Comparison of ENCODE assay signal across 8 mouse cellular contexts in the genomic region with DNA sequence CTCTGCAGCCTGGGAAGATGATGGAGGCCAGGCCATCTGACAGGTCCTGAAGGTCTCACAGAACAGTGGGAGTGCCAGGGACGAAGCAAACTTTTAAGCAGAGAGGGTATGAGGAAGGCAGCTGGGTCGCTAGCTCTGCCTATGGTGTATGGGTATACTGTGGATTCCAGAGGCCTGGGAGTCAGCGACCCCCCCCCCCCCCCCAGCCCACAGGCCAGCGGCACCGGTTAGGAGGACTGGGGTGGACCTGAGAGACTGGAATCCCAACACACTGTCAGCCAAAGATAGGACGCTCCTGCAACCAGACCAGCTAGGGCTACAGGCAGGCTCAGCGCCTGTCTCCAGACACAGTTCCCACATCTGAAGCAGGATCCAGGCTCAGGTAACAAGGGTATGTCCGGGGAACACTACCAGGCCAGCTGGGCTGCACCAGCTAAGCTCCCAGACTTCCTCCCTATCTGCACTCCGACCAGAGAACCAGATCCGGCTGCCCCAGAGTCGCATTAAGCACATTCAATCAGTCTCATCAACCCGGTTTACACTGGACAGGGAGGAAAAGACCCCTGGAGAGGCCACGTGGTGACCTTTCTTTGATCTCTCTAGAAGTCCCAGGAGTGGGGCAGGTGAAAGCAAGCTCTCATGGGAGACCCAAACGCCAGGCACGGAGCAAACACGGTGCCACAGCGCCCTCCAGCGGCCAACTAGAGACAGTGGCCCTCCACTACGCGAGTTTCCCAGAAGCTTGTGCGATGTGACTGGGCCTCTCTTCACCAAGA. TPM values are rescaled to one million over a fixed set of nuclear protein-coding genes. Genes with fewer than 3 reads are reported as not detected.
DNase-seq lines count a peak whose midpoint lies in the region; ATAC-seq and TF ChIP-seq lines count a peak whose summit lies in the region.

No protein-coding gene starts in this region.

- intact Hi-C loops in left cerebral cortex, adult 2 months (cut with DNase I) = loop anchor here (1.0 to 5.0 kb wide), 4 partner anchors 94 to 693 kb away; partner anchors contain the start of gene Lsg1

- DNase-seq in WW6 (ENCODE audit: low read depth, low spot score) = peak; percentile 81
- DNase-seq in cerebellum, postnatal 4 days (ENCODE audit: low spot score in 2 of 2) = peak; percentile 71 to 87
- peak; percentile 87 for DNase-seq in gastrocnemius, postnatal 10 days
- DNase-seq in induced T-regulatory cell, adult 2 months (ENCODE audit: low read depth) = peak; percentile 91
- DNase-seq in left cerebral cortex, adult 2 months (ENCODE audit: extremely low spot score in 1 of 2, low spot score in 2 of 2) = peak; percentile 78 to 87
- peak; percentile 81 for DNase-seq in right cerebral cortex, adult 18-20 months
- peak; percentile 64 to 84 for DNase-seq in urinary bladder, adult 18-20 months (ENCODE audit: low spot score in 2 of 2)

- TF ChIP-seq CTCF in left cerebral cortex, adult 2 months (IDR thresholded peaks at IDR 0.05) = peak; percentile 98

- H3K4me3 ChIP-seq in left cerebral cortex, adult 2 months = peak overlapping the region; percentile 19; the same call in 1 of the 2 replicates

- peak; percentile 78 for ATAC-seq in megakaryocyte, adult 5-6 weeks (ENCODE audit: poor library complexity, severe bottlenecking)

- no peak overlapping the region for H3K27ac ChIP-seq in left cerebral cortex, adult 2 months

RNA-seq across cellular contexts. Expression of gene Xxylt1, which starts 10.7 kb away (rescaled TPM):
- 1 to 10 TPM; 8.8 to 9.8 TPM for total RNA-seq in gastrocnemius, postnatal 10 days (2021)
- 10 to 100 TPM; 19.4 to 21.9 TPM for total RNA-seq in left cerebral cortex, adult 2 months (2021)
- total RNA-seq in megakaryocyte, adult 5-6 weeks (2015) = 8.1 and 9.8 TPM in 2 replicates
- total RNA-seq in megakaryocyte, adult 5-6 weeks (2017) = 4.6 and 5.1 TPM in 2 replicates
